Mouse (Mus musculus) heart, postnatal 0 days (tissue): ENCODE data around the gene Palld.

Source experiments
- CTCF ChIP-seq: IDR thresholded peaks from 2 replicates; pipeline ENCODE4 v1.5.1; 2016; ENCODE audit warnings: antibody characterized with exemption, control low read depth, low read depth
- EP300 ChIP-seq: IDR thresholded peaks from 2 replicates; pipeline ENCODE4 v1.6.1; 2016; ENCODE audit warnings: antibody characterized with exemption, low read depth

GRCm38 (mm10) chr8:61722226-61722625 lies 180.3 kb downstream of the Palld start:
- TF ChIP-seq CTCF (no peak), EP300 (no peak)
